Mouse (Mus musculus): ENCODE data around the gene Plekhg6. TPM values are rescaled to one million over a fixed set of nuclear protein-coding genes. Genes with fewer than 3 reads are reported as not detected.

Gene Plekhg6
- polyA plus RNA-seq, 1 experiment from 2014 or later = 3.4 TPM

- 69% methylated on average over 15 of the region's 15 CpGs for WGBS
- H3K4me2 ChIP-seq (ENCODE audit: low read length) = no peak overlapping the region
- no peak overlapping the region for H3K4me3 ChIP-seq (replicated peaks; ENCODE audit: low read depth, low read length)
- H3K27ac ChIP-seq = peak overlapping the region; percentile 74
- no peaks in the 10 kb centered on the region for H3K27me3 ChIP-seq (ENCODE audit: insufficient read depth, low read length)
- H3K4me1 ChIP-seq (replicated peaks; ENCODE audit: insufficient read depth, low read length) = peaks cover 5% of the 10 kb centered on the region; the same call in 1 of the 2 replicates
- no peaks in the 10 kb centered on the region for H3K36me3 ChIP-seq (ENCODE audit: insufficient read depth, low read length)
- TF ChIP-seq CTCF (IDR thresholded peaks at IDR 0.05; ENCODE audit: low read depth) = no peak
- DNase-seq (ENCODE audit: low spot score) = no peak
- no peak overlapping the region for H3K9ac ChIP-seq (ENCODE audit: low read depth, low read length)
- ATAC-seq (replicated peaks; ENCODE audit: low FRiP score, low read depth) = no peak
- no peaks in the 10 kb centered on the region for H3K9me3 ChIP-seq (replicated peaks; ENCODE audit: low read length)
These were observed 61.3 kb downstream of the Plekhg6 start for GRCm38 (mm10) chr6:125318981-125319918.

GRCm38 (mm10) chr6:125317077-125317476 lies 63.5 kb downstream of the Plekhg6 start:
- DNase-seq (ENCODE audit: low spot score) = no peak
- WGBS = 50% methylated on average over 7 of the region's 7 CpGs
- no peak overlapping the region for H3K4me3 ChIP-seq (replicated peaks; ENCODE audit: low read depth, low read length)
- no peak overlapping the region for H3K9ac ChIP-seq (ENCODE audit: low read depth, low read length)
- no peak for TF ChIP-seq CTCF (IDR thresholded peaks at IDR 0.05; ENCODE audit: low read depth)
- peaks cover 16% of the 10 kb centered on the region; the same call in 1 of the 2 replicates for H3K4me1 ChIP-seq (replicated peaks; ENCODE audit: insufficient read depth, low read length)
- no peak for ATAC-seq (replicated peaks; ENCODE audit: low FRiP score, low read depth)
- no peaks in the 10 kb centered on the region for H3K9me3 ChIP-seq (replicated peaks; ENCODE audit: low read length)
- H3K27me3 ChIP-seq (ENCODE audit: insufficient read depth, low read length) = no peaks in the 10 kb centered on the region
- no peak overlapping the region for H3K27ac ChIP-seq
- H3K36me3 ChIP-seq (ENCODE audit: insufficient read depth, low read length) = no peaks in the 10 kb centered on the region
- no peak overlapping the region for H3K4me2 ChIP-seq (ENCODE audit: low read length)

GRCm38 (mm10) chr6:125314746-125315145 lies 65.8 kb downstream of the Plekhg6 start:
- no peaks in the 10 kb centered on the region for H3K27me3 ChIP-seq (ENCODE audit: insufficient read depth, low read length)
- 0 out of 2 replicates have a peak, but pooled peaks cover 3% of the 10 kb centered on the region for H3K36me3 ChIP-seq (ENCODE audit: insufficient read depth, low read length)
- H3K9ac ChIP-seq (ENCODE audit: low read depth, low read length) = no peak overlapping the region
- DNase-seq (ENCODE audit: low spot score) (no peak), ATAC-seq (replicated peaks; ENCODE audit: low FRiP score, low read depth) (no peak)
- H3K4me3 ChIP-seq (replicated peaks; ENCODE audit: low read depth, low read length) = no peak overlapping the region
- TF ChIP-seq CTCF (IDR thresholded peaks at IDR 0.05; ENCODE audit: low read depth) = no peak
- H3K27ac ChIP-seq = peak overlapping the region; percentile 89; the same call in 1 of the 2 replicates
- WGBS = 62% methylated on average over 6 of the region's 6 CpGs
- H3K4me2 ChIP-seq (ENCODE audit: low read length) = no peak overlapping the region
- peaks cover 21% of the 10 kb centered on the region; the same call in 1 of the 2 replicates for H3K4me1 ChIP-seq (replicated peaks; ENCODE audit: insufficient read depth, low read length)
- no peaks in the 10 kb centered on the region for H3K9me3 ChIP-seq (replicated peaks; ENCODE audit: low read length)

- H3K9ac ChIP-seq (ENCODE audit: low read depth, low read length) = peak overlapping the region; percentile 92
- 32% methylated on average over 7 of the region's 7 CpGs for WGBS
- H3K27ac ChIP-seq = peak overlapping the region; percentile 89
- H3K4me1 ChIP-seq (replicated peaks; ENCODE audit: insufficient read depth, low read length) = peaks cover 21% of the 10 kb centered on the region; the same call in 1 of the 2 replicates
- H3K4me3 ChIP-seq (replicated peaks; ENCODE audit: low read depth, low read length) = peak overlapping the region; percentile 62
- H3K36me3 ChIP-seq (ENCODE audit: insufficient read depth, low read length) = peaks cover 7% of the 10 kb centered on the region
- no peaks in the 10 kb centered on the region for H3K9me3 ChIP-seq (replicated peaks; ENCODE audit: low read length)
- DNase-seq (ENCODE audit: low spot score) (no peak), ATAC-seq (replicated peaks; ENCODE audit: low FRiP score, low read depth) (peak; percentile 18; the same call in 1 of the 2 replicates)
- H3K27me3 ChIP-seq (ENCODE audit: insufficient read depth, low read length) = no peaks in the 10 kb centered on the region
- TF ChIP-seq CTCF (IDR thresholded peaks at IDR 0.05; ENCODE audit: low read depth) = no peak
- peak overlapping the region; percentile 84 for H3K4me2 ChIP-seq (ENCODE audit: low read length)
These were observed 66.4 kb downstream of the Plekhg6 start for GRCm38 (mm10) chr6:125314231-125314563.

GRCm38 (mm10) chr6:125313546-125314230 lies 66.9 kb downstream of the Plekhg6 start, which contains the start of gene Ltbr:
TSS of gene Ltbr (minus strand) at chr6:125313885.
- Histone ChIP-seq H3K36me3 (ENCODE audit: insufficient read depth, low read length) (peaks cover 12% of the 10 kb centered on the region), H3K27me3 (ENCODE audit: insufficient read depth, low read length) (no peaks in the 10 kb centered on the region), H3K4me1 (replicated peaks; ENCODE audit: insufficient read depth, low read length) (peaks cover 21% of the 10 kb centered on the region; the same call in 1 of the 2 replicates), H3K4me3 (replicated peaks; ENCODE audit: low read depth, low read length) (peak within 1 kb of the TSS; percentile 62), H3K27ac (peak within 1 kb of the TSS; percentile 89), H3K4me2 (ENCODE audit: low read length) (peak within 1 kb of the TSS; percentile 84), H3K9ac (ENCODE audit: low read depth, low read length) (peak within 1 kb of the TSS; percentile 92), H3K9me3 (replicated peaks; ENCODE audit: low read length) (no peaks in the 10 kb centered on the region)
- ATAC-seq (replicated peaks; ENCODE audit: low FRiP score, low read depth) = peak; percentile 94
- WGBS = under 1% methylated on average over 45 of the region's 46 CpGs
- TF ChIP-seq CTCF (IDR thresholded peaks at IDR 0.05; ENCODE audit: low read depth) = no peak
- DNase-seq (ENCODE audit: low spot score) = peak; percentile 94

Other genes with a start within 250 kb of the Plekhg6 start
- 41.1 and 43.2 TPM in 2 replicates for gene Nop2, start 248.9 kb downstream of the Plekhg6 start, polyA plus RNA-seq (2015; fragmentation: Nextera tagmentation; extraction: Ambion mirVana)
- gene Iffo1, start 235.6 kb downstream of the Plekhg6 start, polyA plus RNA-seq (2015; fragmentation: Nextera tagmentation; extraction: Ambion mirVana) = 8.1 and 8.7 TPM in 2 replicates
- 1,529 and 1,548 TPM in 2 replicates for gene Gapdh, start 214.3 kb downstream of the Plekhg6 start, polyA plus RNA-seq (2015; fragmentation: Nextera tagmentation; extraction: Ambion mirVana)
- 43.8 and 48.0 TPM in 2 replicates for gene Ncapd2, start 189.1 kb downstream of the Plekhg6 start, polyA plus RNA-seq (2015; fragmentation: Nextera tagmentation; extraction: Ambion mirVana)
- 275 and 288 TPM in 2 replicates for gene Mrpl51, start 189.0 kb downstream of the Plekhg6 start, polyA plus RNA-seq (2015; fragmentation: Nextera tagmentation; extraction: Ambion mirVana)
- 4.0 and 4.4 TPM in 2 replicates for gene Vamp1, start 165.2 kb downstream of the Plekhg6 start, polyA plus RNA-seq (2015; fragmentation: Nextera tagmentation; extraction: Ambion mirVana)
- gene Tapbpl, start 148.9 kb downstream of the Plekhg6 start, polyA plus RNA-seq (2015; fragmentation: Nextera tagmentation; extraction: Ambion mirVana) = 6.3 and 7.2 TPM in 2 replicates
- gene Cd27, start 143.8 kb downstream of the Plekhg6 start, polyA plus RNA-seq (2015; fragmentation: Nextera tagmentation; extraction: Ambion mirVana) = 0.93 and 1.2 TPM in 2 replicates
- 0.17 TPM in 1 of 2 replicates, not detected in the other for gene Tuba3a, start 94.8 kb downstream of the Plekhg6 start, polyA plus RNA-seq (2015; fragmentation: Nextera tagmentation; extraction: Ambion mirVana)
- gene Ltbr, start 66.9 kb downstream of the Plekhg6 start, polyA plus RNA-seq (2015; fragmentation: Nextera tagmentation; extraction: Ambion mirVana) = 69.8 and 71.6 TPM in 2 replicates
- gene Scnn1a, start 60.1 kb downstream of the Plekhg6 start, polyA plus RNA-seq (2015; fragmentation: Nextera tagmentation; extraction: Ambion mirVana) = 19.9 and 22.7 TPM in 2 replicates
- gene Tnfrsf1a, start 31.4 kb downstream of the Plekhg6 start, polyA plus RNA-seq (2015; fragmentation: Nextera tagmentation; extraction: Ambion mirVana) = 77.9 and 80.4 TPM in 2 replicates
- gene Cd9, start 114.0 kb upstream of the Plekhg6 start, polyA plus RNA-seq (2015; fragmentation: Nextera tagmentation; extraction: Ambion mirVana) = 271 and 278 TPM in 2 replicates
- gene Vwf, start 166.0 kb upstream of the Plekhg6 start, polyA plus RNA-seq (2015; fragmentation: Nextera tagmentation; extraction: Ambion mirVana) = 4.5 and 5.1 TPM in 2 replicates